Mouse (Mus musculus) hindbrain, embryonic 15.5 days (tissue): ENCODE results near the gene Tlr13. TPM values are rescaled to one million over a fixed set of nuclear protein-coding genes. Genes with fewer than 3 reads are reported as not detected.

ENCODE experiments used
- ATAC-seq: fragments of 200-750 bp; cut with Nextera tagmentation; 2 replicates; pipeline ENCODE4 v1.8.0; 2017; ENCODE audit warnings: low read depth, moderate number of reproducible peaks, moderate TSS enrichment; ENCODE audit not compliant: low FRiP score
- H3K27ac ChIP-seq: fragments of 300-500 bp; sonication (generic); replicated peaks from 2 replicates; pipeline ENCODE4 v1.5.1; 2015; ENCODE audit warnings: mild to moderate bottlenecking, inconsistent platforms
- H3K27me3 ChIP-seq: fragments of 300-500 bp; sonication (generic); 2 replicates; pipeline ENCODE4 v1.6.1; 2015; ENCODE audit warnings: control low read depth, inconsistent platforms
- H3K36me3 ChIP-seq: fragments of 300-500 bp; sonication (generic); 2 replicates; pipeline ENCODE4 v1.6.1; 2015; ENCODE audit warnings: control low read depth, inconsistent platforms
- H3K4me1 ChIP-seq: fragments of 300-500 bp; sonication (generic); replicated peaks from 2 replicates; pipeline ENCODE4 v1.6.1; 2015; ENCODE audit warnings: control low read depth, inconsistent platforms
- H3K4me2 ChIP-seq: fragments of 300-500 bp; sonication (generic); 2 replicates; pipeline ENCODE4 v1.6.1; 2015; ENCODE audit warnings: moderate library complexity, mild to moderate bottlenecking, inconsistent platforms
- H3K4me3 ChIP-seq: fragments of 300-500 bp; sonication (generic); 2 replicates; pipeline ENCODE4 v1.5.1; 2015; ENCODE audit warnings: mild to moderate bottlenecking, inconsistent platforms
- H3K9ac ChIP-seq: fragments of 300-500 bp; sonication (generic); 2 replicates; pipeline ENCODE4 v1.6.1; 2015; ENCODE audit warnings: inconsistent platforms
- H3K9me3 ChIP-seq: fragments of 300-500 bp; sonication (generic); 2 replicates; pipeline ENCODE4 v1.6.1; 2016; ENCODE audit warnings: control low read depth, inconsistent platforms
- WGBS: fragments of 180-500 bp; shearing (Covaris S2); methylation state at CpG from one replicate; pipeline ENCODE4 v1.1.7; 2015; 5-methylcytosine and 5-hydroxymethylcytosine counted together
- polyA plus RNA-seq: library from polyadenylated mRNA; unstranded; fragments of >200 nt; fragmentation: Nextera tagmentation; extraction: Ambion mirVana; gene quantifications from 2 replicates; pipeline ENCODE4 v1.2.1, GENCODE M21; 2015

Tlr13 gene
- 0.23 and 0.43 TPM in 2 replicates for polyA plus RNA-seq

DNA sequence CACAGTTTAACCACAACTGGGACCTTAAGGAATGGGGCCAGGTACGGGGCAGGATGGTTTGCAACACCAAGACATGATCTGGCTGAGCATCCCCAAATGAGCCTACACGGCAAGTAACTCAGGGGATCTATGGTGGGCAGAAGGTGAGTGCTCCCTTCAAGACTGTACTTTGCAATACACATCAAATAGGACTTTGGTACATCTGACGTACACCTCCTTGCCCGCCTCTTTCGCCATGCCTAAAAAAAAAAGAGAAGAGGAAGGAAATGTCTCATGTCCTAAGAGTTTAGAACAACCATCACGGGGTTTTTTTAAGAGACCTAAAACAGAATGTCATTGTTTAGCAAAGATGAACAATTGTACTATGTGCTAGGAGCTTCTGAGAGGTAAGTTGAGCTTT lies at the start of gene Tlr13:
Gene Tlr13 (plus strand): TSS at position 269 of the 400 bp plus-strand sequence.
- H3K27ac ChIP-seq: no peak within 1 kb of the TSS
- H3K4me2 ChIP-seq: no peak within 1 kb of the TSS
- no peaks in the 10 kb centered on the region for H3K36me3 ChIP-seq
- H3K4me3 ChIP-seq: no peak within 1 kb of the TSS
- no peak within 1 kb of the TSS for H3K9ac ChIP-seq
- H3K9me3 ChIP-seq: no peaks in the 10 kb centered on the region
- ATAC-seq: no peak
- 86% methylated on average over 6 of the region's 6 CpGs for WGBS
- H3K4me1 ChIP-seq: no peaks in the 10 kb centered on the region
- H3K27me3 ChIP-seq: no peaks in the 10 kb centered on the region

- no peak overlapping the region for H3K4me3 ChIP-seq
- H3K4me1 ChIP-seq: no peaks in the 10 kb centered on the region
- no peak overlapping the region for H3K9ac ChIP-seq
- no peak overlapping the region for H3K4me2 ChIP-seq
- no peak for ATAC-seq
- peaks cover 6% of the 10 kb centered on the region; the same call in 1 of the 2 replicates for H3K36me3 ChIP-seq
- H3K9me3 ChIP-seq: no peaks in the 10 kb centered on the region
- H3K27ac ChIP-seq: no peak overlapping the region
- no peaks in the 10 kb centered on the region for H3K27me3 ChIP-seq
- 62% methylated on average over 2 of the region's 2 CpGs for WGBS
These were observed 37.5 kb upstream of the Tlr13 start for GRCm38 (mm10) chrX:106105464-106105863.

DNA sequence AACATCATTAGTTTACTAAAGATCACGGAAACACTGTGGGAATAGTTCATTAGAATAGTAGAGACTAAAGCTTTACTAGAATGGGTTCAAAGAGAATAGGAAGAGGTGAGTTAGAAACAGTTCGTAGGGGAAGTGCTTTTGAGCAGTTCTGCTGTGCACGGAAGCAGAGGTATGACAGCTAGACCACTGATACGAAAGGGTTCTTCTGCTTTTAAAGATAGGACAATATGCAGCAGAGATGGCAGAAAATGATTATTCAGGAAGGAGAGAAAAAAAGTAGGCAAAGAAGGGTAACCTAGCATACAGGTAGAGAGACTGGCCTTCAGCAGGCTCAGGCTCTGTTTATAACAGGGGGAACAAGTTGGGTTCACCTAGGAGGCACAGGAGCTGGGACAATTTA lies 29.1 kb upstream of the Tlr13 start:
- Histone ChIP-seq H3K9ac (no peak overlapping the region), H3K9me3 (no peaks in the 10 kb centered on the region), H3K4me3 (no peak overlapping the region), H3K4me1 (no peaks in the 10 kb centered on the region), H3K27me3 (no peaks in the 10 kb centered on the region), H3K36me3 (no peaks in the 10 kb centered on the region), H3K27ac (no peak overlapping the region), H3K4me2 (no peak overlapping the region)
- WGBS: 92% methylated on average over 4 of the region's 4 CpGs
- no peak for ATAC-seq

DNA sequence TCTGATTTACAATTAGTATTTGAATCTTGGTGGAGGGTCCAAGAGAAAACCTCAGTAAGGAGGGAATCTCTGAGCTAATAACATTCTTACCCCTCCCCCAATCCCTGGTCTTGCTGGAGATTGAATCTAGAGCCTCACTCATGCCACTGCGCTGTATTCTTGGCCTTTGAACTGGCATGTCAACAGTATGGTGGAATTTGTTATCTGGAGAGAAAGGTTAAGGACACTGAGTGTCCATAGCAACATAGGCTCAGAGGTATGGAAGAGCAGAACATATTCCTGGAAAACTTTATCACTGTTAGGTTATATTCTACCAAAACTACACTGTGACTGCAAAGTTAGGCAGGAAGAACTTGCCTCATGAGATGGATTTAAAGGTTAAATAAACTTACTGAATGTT lies 28.3 kb upstream of the Tlr13 start:
- Histone ChIP-seq H3K4me2 (no peak overlapping the region), H3K9me3 (no peaks in the 10 kb centered on the region), H3K27ac (no peak overlapping the region), H3K4me3 (no peak overlapping the region), H3K4me1 (no peaks in the 10 kb centered on the region), H3K36me3 (no peaks in the 10 kb centered on the region), H3K27me3 (no peaks in the 10 kb centered on the region), H3K9ac (no peak overlapping the region)
- WGBS: 95% methylated on average over 1 of the region's 1 CpGs
- no peak for ATAC-seq

- H3K27me3 ChIP-seq: no peaks in the 10 kb centered on the region
- no peak overlapping the region for H3K4me2 ChIP-seq
- no peaks in the 10 kb centered on the region for H3K36me3 ChIP-seq
- ATAC-seq: no peak
- no peak overlapping the region for H3K27ac ChIP-seq
- no peaks in the 10 kb centered on the region for H3K9me3 ChIP-seq
- no peaks in the 10 kb centered on the region for H3K4me1 ChIP-seq
- H3K4me3 ChIP-seq: no peak overlapping the region
- WGBS: 81% methylated on average over 2 of the region's 2 CpGs
- no peak overlapping the region for H3K9ac ChIP-seq
These were observed 20.2 kb upstream of the Tlr13 start for GRCm38 (mm10) chrX:106122823-106123222.

- Histone ChIP-seq H3K4me1 (no peaks in the 10 kb centered on the region), H3K27ac (no peak overlapping the region), H3K9me3 (no peaks in the 10 kb centered on the region), H3K9ac (no peak overlapping the region), H3K27me3 (no peaks in the 10 kb centered on the region), H3K36me3 (no peaks in the 10 kb centered on the region), H3K4me2 (no peak overlapping the region), H3K4me3 (no peak overlapping the region)
- WGBS: 76% methylated on average over 6 of the region's 6 CpGs
- ATAC-seq: no peak
These were observed 14.7 kb upstream of the Tlr13 start for GRCm38 (mm10) chrX:106128283-106128682.

- ATAC-seq: no peak
- H3K27me3 ChIP-seq: no peaks in the 10 kb centered on the region
- no peak overlapping the region for H3K27ac ChIP-seq
- no peak overlapping the region for H3K9ac ChIP-seq
- WGBS: 85% methylated on average over 4 of the region's 4 CpGs
- no peaks in the 10 kb centered on the region for H3K36me3 ChIP-seq
- H3K4me1 ChIP-seq: no peaks in the 10 kb centered on the region
- H3K4me3 ChIP-seq: no peak overlapping the region
- H3K9me3 ChIP-seq: no peaks in the 10 kb centered on the region
- no peak overlapping the region for H3K4me2 ChIP-seq
These were observed 13.1 kb upstream of the Tlr13 start for GRCm38 (mm10) chrX:106129877-106130276.

DNA sequence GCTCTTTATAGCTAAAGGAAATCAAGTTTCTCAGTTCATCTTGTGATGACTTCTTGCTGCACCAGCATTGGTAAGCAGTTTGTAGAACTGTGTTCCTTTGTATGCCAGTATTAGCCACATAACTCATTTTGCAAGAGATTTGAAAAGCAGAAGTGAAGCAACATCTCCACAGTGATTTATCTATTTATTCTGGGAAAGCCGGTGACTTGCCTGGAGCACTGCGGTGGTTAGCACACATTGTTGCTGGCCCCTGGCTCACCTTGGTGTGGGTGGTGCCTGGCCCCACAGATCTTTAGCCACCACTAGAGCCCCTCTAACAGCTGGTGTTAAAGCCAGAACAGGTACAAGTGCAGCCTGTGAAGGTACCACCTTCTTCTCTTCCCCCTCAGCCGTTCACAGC lies 8.1 kb upstream of the Tlr13 start:
- no peaks in the 10 kb centered on the region for H3K4me1 ChIP-seq
- no peak overlapping the region for H3K27ac ChIP-seq
- no peaks in the 10 kb centered on the region for H3K27me3 ChIP-seq
- no peaks in the 10 kb centered on the region for H3K9me3 ChIP-seq
- no peaks in the 10 kb centered on the region for H3K36me3 ChIP-seq
- 85% methylated on average over 3 of the region's 3 CpGs for WGBS
- H3K9ac ChIP-seq: no peak overlapping the region
- no peak for ATAC-seq
- H3K4me3 ChIP-seq: no peak overlapping the region
- H3K4me2 ChIP-seq: no peak overlapping the region

GRCm38 (mm10) chrX:106135484-106135883 lies 7.5 kb upstream of the Tlr13 start:
- 90% methylated on average over 4 of the region's 4 CpGs for WGBS
- Histone ChIP-seq H3K27ac (no peak overlapping the region), H3K27me3 (no peaks in the 10 kb centered on the region), H3K36me3 (no peaks in the 10 kb centered on the region), H3K9ac (no peak overlapping the region), H3K4me1 (no peaks in the 10 kb centered on the region), H3K4me2 (no peak overlapping the region), H3K9me3 (no peaks in the 10 kb centered on the region), H3K4me3 (no peak overlapping the region)
- no peak for ATAC-seq

- no peak overlapping the region for H3K4me2 ChIP-seq
- WGBS: 67% methylated on average over 12 of the region's 12 CpGs
- ATAC-seq: no peak
These were observed 7.0 kb upstream of the Tlr13 start for GRCm38 (mm10) chrX:106135916-106136575.

DNA sequence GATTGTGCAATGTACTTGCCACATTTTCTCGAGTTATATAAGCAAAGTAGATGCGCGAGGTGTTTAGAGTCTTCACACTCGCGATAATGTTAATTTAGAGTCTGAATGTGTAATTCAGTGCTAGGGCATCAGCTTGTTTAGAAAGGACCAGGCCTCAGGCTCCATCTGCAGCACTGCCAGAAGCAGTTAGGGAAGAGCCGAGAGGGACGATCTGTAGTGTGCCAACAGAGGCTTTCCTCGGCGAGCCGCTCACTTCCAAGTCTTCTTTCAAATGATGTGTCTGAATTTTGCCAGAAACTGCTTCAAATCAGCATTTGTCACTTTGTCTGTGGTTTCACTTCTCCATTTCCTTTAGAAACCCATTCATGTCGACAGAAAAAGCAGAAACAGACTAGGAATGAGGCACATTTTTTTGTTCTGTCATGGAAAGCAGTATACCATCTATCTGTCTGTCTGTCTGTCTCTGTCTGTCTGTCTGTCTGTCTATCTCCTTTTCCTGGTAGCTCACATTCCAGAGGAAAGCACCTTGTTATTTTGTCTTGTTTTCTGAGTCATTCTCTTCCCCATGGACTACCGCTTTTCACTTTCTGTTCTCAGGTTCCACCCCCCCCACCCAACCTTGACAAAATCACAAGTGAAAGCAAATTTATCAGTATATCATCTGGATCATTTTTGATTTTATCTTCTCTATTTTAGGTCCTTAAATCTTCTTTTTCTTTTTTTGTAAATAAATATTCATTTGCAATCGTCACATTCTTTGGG lies 3.5 kb upstream of the Tlr13 start:
- H3K27me3 ChIP-seq: no peaks in the 10 kb centered on the region
- no peaks in the 10 kb centered on the region for H3K9me3 ChIP-seq
- no peaks in the 10 kb centered on the region for H3K4me1 ChIP-seq
- H3K36me3 ChIP-seq: no peaks in the 10 kb centered on the region
- 84% methylated on average over 13 of the region's 13 CpGs for WGBS
- H3K4me2 ChIP-seq: no peak overlapping the region
- no peak overlapping the region for H3K27ac ChIP-seq
- no peak overlapping the region for H3K4me3 ChIP-seq
- ATAC-seq: no peak
- H3K9ac ChIP-seq: no peak overlapping the region

More at GRCm38 (mm10) chrX:106135916-106136575, 7.0 kb upstream of the Tlr13 start:
- Histone ChIP-seq H3K9ac (no peak overlapping the region), H3K36me3 (no peaks in the 10 kb centered on the region), H3K27ac (no peak overlapping the region), H3K4me1 (no peaks in the 10 kb centered on the region), H3K4me3 (no peak overlapping the region), H3K27me3 (no peaks in the 10 kb centered on the region), H3K9me3 (no peaks in the 10 kb centered on the region)

DNA sequence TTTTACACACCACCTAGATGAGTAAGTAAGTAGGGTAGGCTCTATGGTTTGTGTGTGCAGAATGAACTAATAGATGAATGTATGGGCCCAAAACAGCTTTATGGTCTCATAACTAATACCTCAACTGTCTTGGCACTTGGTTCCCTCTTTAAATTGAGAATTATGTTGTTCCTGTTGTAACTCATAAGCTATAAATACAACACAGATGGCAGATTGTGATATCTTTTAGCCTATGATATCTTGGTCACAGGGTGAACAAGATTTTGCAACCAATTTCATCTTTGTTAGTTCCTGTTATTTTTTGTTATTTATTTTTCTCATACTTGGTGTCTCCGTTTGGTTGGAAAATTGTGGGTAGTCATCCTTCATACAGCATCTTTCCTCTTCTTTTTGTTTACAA lies 5.2 kb downstream of the Tlr13 start:
- Histone ChIP-seq H3K27me3 (no peaks in the 10 kb centered on the region), H3K4me3 (no peak overlapping the region), H3K4me1 (no peaks in the 10 kb centered on the region), H3K4me2 (no peak overlapping the region), H3K9me3 (no peaks in the 10 kb centered on the region), H3K36me3 (no peaks in the 10 kb centered on the region), H3K27ac (no peak overlapping the region), H3K9ac (no peak overlapping the region)
- 86% methylated on average over 1 of the region's 1 CpGs for WGBS
- no peak for ATAC-seq
